Mouse (Mus musculus): ENCODE results near the gene Tjp2. TPM values are rescaled to one million over a fixed set of nuclear protein-coding genes. Genes with fewer than 3 reads are reported as not detected.
A peak's percentile ranks its signal among the peaks of the same experiment; 100 is the strongest.

Tjp2 gene
- 22.7 and 23.2 TPM in 2 replicates for polyA plus RNA-seq (2014; fragmentation: Nextera tagmentation; extraction: Ambion mirVana)

DNA sequence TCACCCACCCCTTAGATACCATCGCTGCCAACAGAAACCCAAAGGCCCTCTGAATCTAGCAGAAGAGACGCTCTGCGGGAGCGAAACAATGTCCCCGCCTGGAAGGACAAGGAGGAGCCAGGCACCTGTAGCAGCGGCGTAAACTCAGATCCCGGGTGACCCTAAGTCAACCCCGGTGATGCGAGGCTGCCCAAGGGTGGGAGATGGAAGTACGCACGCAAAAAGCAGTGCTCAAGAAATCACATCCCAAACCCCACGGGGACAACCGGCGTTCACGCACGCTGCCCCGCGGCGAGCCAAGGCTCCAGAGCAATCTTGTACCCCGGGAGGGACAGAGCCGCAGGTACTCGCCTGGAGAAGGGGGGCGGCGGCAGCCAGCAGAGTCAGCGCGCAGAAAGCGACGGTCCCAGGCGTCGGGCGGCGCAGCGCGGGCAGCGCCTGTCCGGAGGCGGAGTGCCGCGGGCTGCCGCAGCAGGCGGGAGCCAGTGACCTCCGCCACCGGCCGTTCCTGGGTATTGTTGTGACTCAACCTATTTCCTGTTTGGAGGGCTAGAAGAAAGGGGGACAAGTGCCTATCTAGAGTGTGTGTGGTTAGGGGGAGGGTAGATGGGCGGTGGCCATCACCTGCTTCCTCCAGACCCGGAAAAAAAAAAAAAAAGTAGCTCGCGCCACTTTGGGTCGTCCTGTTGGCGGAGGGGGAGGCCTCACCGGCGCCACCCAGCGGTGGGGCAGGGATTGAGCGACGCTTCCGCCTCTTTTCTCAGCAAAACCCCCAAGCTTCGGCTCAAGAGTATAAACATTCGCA, at the start of gene Tjp2:
Gene Tjp2, minus strand, starts transcription at position 531 of the 805 bp plus-strand sequence.
- peak; percentile 72 for ATAC-seq (ENCODE audit: insufficient number of reproducible peaks, insufficient read depth, low FRiP score, low read depth)
- Histone ChIP-seq H3K9me3 (ENCODE audit: control insufficient read depth, low read length) (no peaks in the 10 kb centered on the region), H3K4me2 (ENCODE audit: low read length) (peak within 1 kb of the TSS; percentile 76), H3K27me3 (ENCODE audit: control insufficient read depth, insufficient read depth, low read length) (no peaks in the 10 kb centered on the region), H3K4me3 (ENCODE audit: control insufficient read depth in 1 of 2, insufficient read depth in 1 of 2, low read depth in 1 of 2, low read length in 2 of 2) (peak within 1 kb of the TSS; percentile 54 to 67), H3K27ac (replicated peaks in 1 of 2; ENCODE audit: control insufficient read depth in 1 of 2, insufficient read depth in 1 of 2, low read depth in 2 of 2, low read length in 2 of 2) (peak within 1 kb of the TSS; percentile 73 to 76), H3K4me1 (ENCODE audit: control insufficient read depth in 2 of 2, insufficient read depth in 2 of 2, low read length in 2 of 2) (peaks cover 6 to 8% of the 10 kb centered on the region in 2 experiments; a peak in 3 of 4 replicates), H3K36me3 (ENCODE audit: control insufficient read depth, insufficient read depth, low read length) (no peaks in the 10 kb centered on the region), H3K9ac (ENCODE audit: low read length) (peak within 1 kb of the TSS; percentile 81)
- under 1% methylated on average over 59 of the region's 59 CpGs for WGBS

DNA sequence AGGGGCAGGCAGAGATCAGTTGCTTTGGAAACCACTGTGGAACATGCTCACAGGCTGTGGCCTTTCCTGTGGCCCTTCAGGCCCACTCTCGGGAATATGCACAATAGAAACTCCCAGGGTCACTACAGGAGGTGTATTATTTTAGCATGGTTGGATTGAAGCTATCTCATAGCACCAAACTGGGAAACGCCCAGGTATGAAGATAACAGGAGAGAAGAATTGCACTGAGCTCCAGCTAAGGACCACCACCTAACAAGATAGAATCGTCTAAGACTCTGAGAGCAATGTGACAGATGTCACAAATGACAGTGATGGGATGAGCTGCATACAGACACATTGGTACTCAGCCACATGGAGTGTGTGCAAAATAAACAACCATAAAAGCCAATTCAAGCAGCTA, 49.5 kb upstream of the Tjp2 start:
- no peak overlapping the region for H3K4me2 ChIP-seq (ENCODE audit: low read length)
- H3K9ac ChIP-seq (ENCODE audit: low read length): no peak overlapping the region
- WGBS: 60% methylated on average over 3 of the region's 3 CpGs
- H3K27me3 ChIP-seq (ENCODE audit: control insufficient read depth, insufficient read depth, low read length): no peaks in the 10 kb centered on the region
- H3K27ac ChIP-seq (replicated peaks in 1 of 2; ENCODE audit: control insufficient read depth in 1 of 2, insufficient read depth in 1 of 2, low read depth in 2 of 2, low read length in 2 of 2): no peak overlapping the region
- peaks cover 44% of the 10 kb centered on the region for H3K36me3 ChIP-seq (ENCODE audit: control insufficient read depth, insufficient read depth, low read length)
- H3K4me1 ChIP-seq (ENCODE audit: control insufficient read depth in 2 of 2, insufficient read depth in 2 of 2, low read length in 2 of 2): peaks cover 3 to 10% of the 10 kb centered on the region in 2 experiments
- ATAC-seq (ENCODE audit: insufficient number of reproducible peaks, insufficient read depth, low FRiP score, low read depth): no peak
- no peaks in the 10 kb centered on the region for H3K9me3 ChIP-seq (ENCODE audit: control insufficient read depth, low read length)
- H3K4me3 ChIP-seq (ENCODE audit: control insufficient read depth in 1 of 2, insufficient read depth in 1 of 2, low read depth in 1 of 2, low read length in 2 of 2): no peak overlapping the region

DNA sequence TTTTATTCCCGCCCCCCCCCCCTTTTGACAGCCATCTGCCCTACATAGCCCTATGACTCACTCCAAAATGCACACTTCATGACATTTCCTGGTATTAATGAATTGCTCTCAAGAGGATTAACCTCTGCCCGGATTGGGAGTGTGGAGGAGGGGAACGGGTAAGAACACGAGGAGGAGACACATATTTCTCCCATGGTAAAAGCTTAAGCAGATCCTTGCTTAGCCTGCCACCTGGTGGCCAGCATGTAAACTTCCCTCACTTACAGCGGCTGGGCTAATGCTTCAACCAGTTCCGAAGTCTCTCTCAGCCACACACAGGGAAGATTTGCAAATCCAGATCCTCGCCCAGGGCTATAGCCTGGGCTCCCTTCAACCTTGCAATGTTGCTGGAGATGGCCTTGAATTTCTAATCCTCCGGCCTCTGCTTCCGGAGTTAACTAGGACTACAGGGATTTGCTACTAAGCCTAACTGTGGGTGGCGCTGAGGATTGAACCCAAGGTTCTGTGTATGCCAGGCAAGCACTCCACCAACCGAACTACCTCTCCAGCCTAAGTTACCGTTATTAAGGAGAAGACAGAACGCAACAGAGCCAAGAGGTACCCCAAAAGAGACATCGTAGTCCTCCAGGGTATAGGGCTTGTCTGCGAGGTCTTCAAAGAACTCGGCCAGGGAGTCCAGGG, 47.1 kb upstream of the Tjp2 start:
- peak overlapping the region; percentile 32; the same call in 1 of the 2 replicates for H3K9ac ChIP-seq (ENCODE audit: low read length)
- H3K27me3 ChIP-seq (ENCODE audit: control insufficient read depth, insufficient read depth, low read length): no peaks in the 10 kb centered on the region
- no peak overlapping the region for H3K27ac ChIP-seq (replicated peaks in 1 of 2; ENCODE audit: control insufficient read depth in 1 of 2, insufficient read depth in 1 of 2, low read depth in 2 of 2, low read length in 2 of 2)
- peak; percentile 67; the same call in 1 of the 2 replicates for ATAC-seq (ENCODE audit: insufficient number of reproducible peaks, insufficient read depth, low FRiP score, low read depth)
- WGBS: 40% methylated on average over 16 of the region's 16 CpGs
- H3K4me2 ChIP-seq (ENCODE audit: low read length): peak overlapping the region; percentile 46
- 0 out of 4 replicates have a peak overlapping the region, but pooled peaks of 1 of the 2 experiments have one; percentile 14 for H3K4me3 ChIP-seq (ENCODE audit: control insufficient read depth in 1 of 2, insufficient read depth in 1 of 2, low read depth in 1 of 2, low read length in 2 of 2)
- peaks cover 0 to 3% of the 10 kb centered on the region in 2 experiments; a peak in 2 of 4 replicates for H3K4me1 ChIP-seq (ENCODE audit: control insufficient read depth in 2 of 2, insufficient read depth in 2 of 2, low read length in 2 of 2)
- peaks cover 55% of the 10 kb centered on the region for H3K36me3 ChIP-seq (ENCODE audit: control insufficient read depth, insufficient read depth, low read length)
- H3K9me3 ChIP-seq (ENCODE audit: control insufficient read depth, low read length): no peaks in the 10 kb centered on the region

DNA sequence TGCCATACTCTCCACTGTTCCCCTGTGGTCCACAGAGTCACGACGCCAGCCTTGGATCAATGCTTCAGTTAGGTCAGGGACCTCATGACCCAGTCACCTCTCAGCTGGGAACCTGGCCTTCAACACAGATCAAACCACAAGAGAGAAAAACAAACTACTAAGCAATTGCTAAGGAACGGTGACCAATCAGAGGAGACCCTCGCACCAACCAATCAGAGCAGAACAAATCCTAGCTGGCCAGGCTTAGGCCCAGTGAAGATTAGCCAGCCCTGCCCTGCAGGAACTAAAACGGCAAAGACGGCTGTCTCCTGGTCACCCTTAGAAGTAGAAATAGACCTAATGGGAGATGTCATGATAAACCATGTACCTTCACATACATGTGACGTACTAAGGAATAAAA, 46.5 kb upstream of the Tjp2 start:
- peak overlapping the region; percentile 32; the same call in 1 of the 2 replicates for H3K9ac ChIP-seq (ENCODE audit: low read length)
- H3K27ac ChIP-seq (replicated peaks in 1 of 2; ENCODE audit: control insufficient read depth in 1 of 2, insufficient read depth in 1 of 2, low read depth in 2 of 2, low read length in 2 of 2): no peak overlapping the region
- peaks cover 0 to 3% of the 10 kb centered on the region in 2 experiments; a peak in 2 of 4 replicates for H3K4me1 ChIP-seq (ENCODE audit: control insufficient read depth in 2 of 2, insufficient read depth in 2 of 2, low read length in 2 of 2)
- ATAC-seq (ENCODE audit: insufficient number of reproducible peaks, insufficient read depth, low FRiP score, low read depth): no peak
- peaks cover 55% of the 10 kb centered on the region for H3K36me3 ChIP-seq (ENCODE audit: control insufficient read depth, insufficient read depth, low read length)
- H3K4me2 ChIP-seq (ENCODE audit: low read length): peak overlapping the region; percentile 46
- no peaks in the 10 kb centered on the region for H3K9me3 ChIP-seq (ENCODE audit: control insufficient read depth, low read length)
- WGBS: 49% methylated on average over 7 of the region's 7 CpGs
- no peaks in the 10 kb centered on the region for H3K27me3 ChIP-seq (ENCODE audit: control insufficient read depth, insufficient read depth, low read length)
- 0 out of 4 replicates have a peak overlapping the region, but pooled peaks of 1 of the 2 experiments have one; percentile 14 for H3K4me3 ChIP-seq (ENCODE audit: control insufficient read depth in 1 of 2, insufficient read depth in 1 of 2, low read depth in 1 of 2, low read length in 2 of 2)

DNA sequence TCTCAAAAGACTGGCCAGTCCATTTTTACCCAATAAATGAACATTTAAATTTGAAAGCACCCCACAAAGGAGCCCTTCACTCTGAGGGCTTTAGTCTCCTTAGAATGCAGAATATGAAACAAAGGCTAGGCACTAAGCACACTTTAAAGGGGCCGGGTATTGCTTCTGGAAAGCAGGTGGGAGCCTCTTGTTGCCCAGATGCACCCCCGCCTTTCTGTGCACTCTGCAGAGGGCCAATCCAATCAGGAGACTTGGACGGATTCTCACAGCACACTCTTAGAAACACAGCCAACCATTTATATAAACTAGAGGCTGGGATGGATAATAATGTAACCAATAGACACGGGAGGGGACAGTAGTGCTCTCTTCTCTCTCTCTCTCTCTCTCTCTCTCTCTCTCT, 43.7 kb upstream of the Tjp2 start:
- WGBS: 79% methylated on average over 4 of the region's 4 CpGs
- Histone ChIP-seq H3K27me3 (ENCODE audit: control insufficient read depth, insufficient read depth, low read length) (no peaks in the 10 kb centered on the region), H3K4me1 (ENCODE audit: control insufficient read depth in 2 of 2, insufficient read depth in 2 of 2, low read length in 2 of 2) (peaks cover 0 to 3% of the 10 kb centered on the region in 2 experiments; a peak in 2 of 4 replicates), H3K9me3 (ENCODE audit: control insufficient read depth, low read length) (no peaks in the 10 kb centered on the region), H3K36me3 (ENCODE audit: control insufficient read depth, insufficient read depth, low read length) (peaks cover 62% of the 10 kb centered on the region), H3K27ac (replicated peaks in 1 of 2; ENCODE audit: control insufficient read depth in 1 of 2, insufficient read depth in 1 of 2, low read depth in 2 of 2, low read length in 2 of 2) (no peak overlapping the region), H3K4me3 (ENCODE audit: control insufficient read depth in 1 of 2, insufficient read depth in 1 of 2, low read depth in 1 of 2, low read length in 2 of 2) (no peak overlapping the region), H3K4me2 (ENCODE audit: low read length) (no peak overlapping the region), H3K9ac (ENCODE audit: low read length) (no peak overlapping the region)
- no peak for ATAC-seq (ENCODE audit: insufficient number of reproducible peaks, insufficient read depth, low FRiP score, low read depth)

DNA sequence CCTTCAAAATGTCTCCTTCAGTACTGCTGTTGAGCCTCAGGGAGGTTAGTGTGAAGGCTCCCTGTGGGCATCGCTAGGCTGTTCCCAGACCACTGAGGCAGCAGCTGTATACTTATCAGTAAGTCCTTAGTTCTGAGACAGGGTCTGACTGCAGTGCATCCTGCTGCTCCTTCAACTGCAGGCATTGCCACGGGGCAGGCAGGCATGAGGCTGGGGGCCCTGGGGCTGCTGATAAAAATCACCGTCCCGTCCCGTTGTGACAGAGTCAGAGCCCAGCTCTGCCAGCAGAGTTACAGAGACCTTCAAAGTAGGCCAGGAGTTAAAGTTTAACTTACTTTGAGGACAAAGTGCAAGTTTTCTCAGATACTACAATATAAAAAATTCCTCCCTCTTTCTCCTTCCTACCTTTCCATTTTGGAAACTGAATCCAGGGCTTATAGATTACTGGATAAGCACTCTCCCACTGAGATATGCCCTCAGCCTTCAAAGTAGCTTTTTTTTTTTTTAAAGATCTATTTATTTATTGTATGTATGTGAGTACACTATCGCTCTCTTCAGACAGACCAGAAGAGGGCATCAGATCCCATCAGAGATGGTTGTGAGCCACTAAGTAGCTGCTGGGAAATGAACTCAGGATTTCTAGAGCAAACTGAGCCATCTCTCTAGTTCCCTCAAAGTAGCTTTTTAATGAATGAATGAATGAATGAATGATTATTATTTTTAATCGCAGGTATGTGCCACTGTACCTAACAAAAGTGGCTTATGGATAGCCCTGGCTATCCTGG, 41.4 kb upstream of the Tjp2 start:
- H3K36me3 ChIP-seq (ENCODE audit: control insufficient read depth, insufficient read depth, low read length): peaks cover 76% of the 10 kb centered on the region
- H3K4me3 ChIP-seq (ENCODE audit: control insufficient read depth in 1 of 2, insufficient read depth in 1 of 2, low read depth in 1 of 2, low read length in 2 of 2): no peak overlapping the region
- no peaks in the 10 kb centered on the region for H3K4me1 ChIP-seq (ENCODE audit: control insufficient read depth in 2 of 2, insufficient read depth in 2 of 2, low read length in 2 of 2)
- no peak overlapping the region for H3K27ac ChIP-seq (replicated peaks in 1 of 2; ENCODE audit: control insufficient read depth in 1 of 2, insufficient read depth in 1 of 2, low read depth in 2 of 2, low read length in 2 of 2)
- WGBS: 83% methylated on average over 7 of the region's 7 CpGs
- no peak overlapping the region for H3K4me2 ChIP-seq (ENCODE audit: low read length)
- H3K27me3 ChIP-seq (ENCODE audit: control insufficient read depth, insufficient read depth, low read length): no peaks in the 10 kb centered on the region
- H3K9ac ChIP-seq (ENCODE audit: low read length): no peak overlapping the region
- ATAC-seq (ENCODE audit: insufficient number of reproducible peaks, insufficient read depth, low FRiP score, low read depth): no peak
- H3K9me3 ChIP-seq (ENCODE audit: control insufficient read depth, low read length): no peaks in the 10 kb centered on the region

DNA sequence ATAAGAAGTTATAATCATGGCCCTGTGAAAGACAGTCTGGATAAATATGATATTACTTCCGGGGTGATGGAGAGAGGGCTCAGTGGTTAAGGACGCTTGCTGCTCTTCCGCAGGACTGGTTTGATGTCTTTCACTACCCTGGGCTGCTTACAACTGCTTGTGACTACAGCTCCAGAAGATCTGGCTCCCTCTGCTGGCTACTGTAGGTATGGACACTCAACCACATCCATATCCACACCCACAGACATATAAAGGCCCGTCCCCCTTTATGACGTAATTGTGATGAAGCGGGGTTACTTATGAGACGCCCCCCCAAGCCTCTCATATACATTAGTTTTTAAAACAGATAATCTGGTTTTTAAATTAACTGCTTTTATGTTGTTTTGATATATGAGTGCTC, 40.2 kb upstream of the Tjp2 start:
- H3K4me2 ChIP-seq (ENCODE audit: low read length): no peak overlapping the region
- peaks cover 0 to 2% of the 10 kb centered on the region in 2 experiments; a peak in 2 of 4 replicates for H3K4me1 ChIP-seq (ENCODE audit: control insufficient read depth in 2 of 2, insufficient read depth in 2 of 2, low read length in 2 of 2)
- H3K4me3 ChIP-seq (ENCODE audit: control insufficient read depth in 1 of 2, insufficient read depth in 1 of 2, low read depth in 1 of 2, low read length in 2 of 2): no peak overlapping the region
- 0 out of 2 replicates have a peak, but pooled peaks have one; percentile 60 for ATAC-seq (ENCODE audit: insufficient number of reproducible peaks, insufficient read depth, low FRiP score, low read depth)
- 44% methylated on average over 7 of the region's 7 CpGs for WGBS
- H3K36me3 ChIP-seq (ENCODE audit: control insufficient read depth, insufficient read depth, low read length): peaks cover 74% of the 10 kb centered on the region
- no peaks in the 10 kb centered on the region for H3K9me3 ChIP-seq (ENCODE audit: control insufficient read depth, low read length)
- H3K27ac ChIP-seq (replicated peaks in 1 of 2; ENCODE audit: control insufficient read depth in 1 of 2, insufficient read depth in 1 of 2, low read depth in 2 of 2, low read length in 2 of 2): no peak overlapping the region
- no peaks in the 10 kb centered on the region for H3K27me3 ChIP-seq (ENCODE audit: control insufficient read depth, insufficient read depth, low read length)
- H3K9ac ChIP-seq (ENCODE audit: low read length): no peak overlapping the region
